Mouse (Mus musculus) spleen, adult 18-20 months (tissue): ENCODE measurements around the gene Asrgl1.

Experiments
- DNase-seq, 2 experiments: peaks; one replicate each; pipeline ENCODE4 v3.0.0; 2022; ENCODE audit warnings: mixed read lengths in 2 of 2

Gene Asrgl1

DNA sequence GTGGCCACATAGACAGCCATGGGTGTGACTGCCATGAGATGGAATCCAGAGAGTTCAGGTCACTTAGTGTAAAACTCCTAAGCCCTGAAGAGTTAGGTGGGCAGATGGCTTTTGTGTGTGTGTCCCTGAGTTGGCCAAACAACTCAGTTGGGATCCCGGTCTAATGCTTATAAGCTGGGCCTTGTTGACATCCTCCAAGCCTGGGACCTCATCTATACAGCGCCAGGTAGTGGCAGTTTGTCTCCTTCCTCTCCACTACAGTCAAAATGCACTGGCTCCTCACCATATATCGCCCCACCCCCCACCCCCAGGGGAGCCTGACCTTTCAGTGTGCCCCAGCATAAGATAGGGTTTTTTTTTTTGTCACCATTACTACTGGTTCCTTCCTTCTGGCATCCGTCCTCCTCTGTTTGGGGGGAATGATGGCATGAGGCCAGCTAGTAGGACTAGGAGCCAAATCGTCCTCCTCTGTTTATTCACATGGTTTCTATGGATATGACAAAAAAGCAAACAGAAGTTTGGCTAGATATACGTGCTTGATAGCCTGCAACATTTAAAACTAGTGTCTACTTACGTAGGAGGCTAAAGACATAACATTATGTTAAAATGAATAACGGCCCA, 65.6 kb downstream of the Asrgl1 start:
- no peak for DNase-seq

DNA sequence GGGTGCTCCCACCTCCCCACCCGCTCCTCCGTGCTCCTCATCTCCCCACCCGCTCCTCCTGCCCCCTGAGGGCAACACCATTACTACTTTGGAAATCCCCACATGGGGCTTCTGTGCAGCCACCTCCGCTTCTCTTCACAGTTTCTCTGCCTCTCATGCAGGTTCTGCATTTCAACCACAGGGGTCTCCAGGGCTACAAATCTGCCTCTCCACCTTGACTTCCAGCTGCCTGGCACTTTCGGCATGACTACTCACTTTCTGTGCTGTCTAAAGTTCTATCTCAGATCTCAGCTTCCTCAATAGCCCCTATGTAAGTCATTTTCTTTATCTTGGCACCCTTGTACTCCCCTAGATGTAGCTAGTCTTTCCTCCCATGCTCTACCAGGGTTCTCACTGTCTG, 68.1 kb downstream of the Asrgl1 start:
- DNase-seq, result peak; percentile 39 to 42

DNA sequence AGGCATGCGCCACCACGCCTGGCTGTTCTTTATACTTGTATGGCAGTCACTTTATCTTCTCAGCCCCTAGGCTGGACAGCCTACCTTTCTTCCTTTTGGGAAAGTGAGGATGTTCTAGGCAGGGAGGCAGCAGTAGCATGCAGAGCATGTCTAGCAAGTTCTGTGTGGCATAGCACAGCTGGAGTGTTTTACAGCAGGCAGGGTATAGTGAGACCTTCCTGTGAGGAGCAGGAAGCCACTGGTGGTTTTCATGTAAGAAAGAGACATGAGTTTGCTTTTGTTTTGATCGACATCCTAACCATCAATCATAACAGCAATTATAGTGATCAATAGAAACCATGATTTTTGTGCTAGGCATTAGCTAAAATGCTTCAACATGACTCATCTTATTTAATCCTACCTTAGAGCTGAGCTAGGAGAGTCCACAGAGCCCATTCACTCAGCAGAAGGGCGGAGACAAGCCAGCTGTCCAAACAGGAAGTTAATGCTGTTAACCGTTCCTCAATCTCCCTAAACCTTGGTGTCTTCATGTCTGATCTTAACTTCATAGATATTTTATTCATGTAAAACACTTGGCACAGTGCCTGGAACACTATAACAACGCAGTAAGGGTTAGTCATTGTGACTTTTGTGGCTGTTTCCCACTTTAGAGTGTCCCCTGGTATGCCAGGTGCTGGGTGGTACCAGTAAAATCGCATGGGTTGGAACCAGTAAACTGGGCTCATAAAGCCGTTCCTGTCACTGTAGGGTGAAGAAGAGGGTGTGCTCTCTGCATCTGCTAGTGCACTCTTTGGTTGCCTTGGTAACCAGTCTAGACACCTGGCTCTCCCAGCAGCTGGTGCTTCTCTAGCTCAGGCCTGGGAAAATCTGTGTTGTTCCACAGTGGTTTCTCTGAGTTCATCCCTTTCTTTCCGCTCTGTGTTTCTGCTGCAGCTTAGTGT, 69.5 kb downstream of the Asrgl1 start:
- no peak for DNase-seq

DNA sequence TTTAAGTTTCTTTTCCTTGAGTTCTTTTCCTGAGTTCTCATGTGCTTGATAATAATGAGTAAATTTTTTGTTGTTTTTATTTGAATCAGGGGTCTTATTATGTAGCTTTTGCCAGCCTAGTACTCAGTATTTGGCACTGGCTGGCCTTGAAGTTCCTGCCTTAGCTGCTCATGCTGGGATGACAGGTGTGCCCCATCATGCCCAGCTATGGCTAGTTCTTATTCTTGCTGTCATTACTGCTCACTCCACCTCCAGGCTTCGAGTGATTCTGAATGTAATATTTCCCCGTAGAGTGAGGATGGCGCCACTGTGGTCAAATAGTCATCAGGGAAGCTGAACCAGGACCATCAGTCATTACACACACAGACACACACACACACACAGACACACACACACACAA, 71.6 kb downstream of the Asrgl1 start:
- DNase-seq, result no peak

DNA sequence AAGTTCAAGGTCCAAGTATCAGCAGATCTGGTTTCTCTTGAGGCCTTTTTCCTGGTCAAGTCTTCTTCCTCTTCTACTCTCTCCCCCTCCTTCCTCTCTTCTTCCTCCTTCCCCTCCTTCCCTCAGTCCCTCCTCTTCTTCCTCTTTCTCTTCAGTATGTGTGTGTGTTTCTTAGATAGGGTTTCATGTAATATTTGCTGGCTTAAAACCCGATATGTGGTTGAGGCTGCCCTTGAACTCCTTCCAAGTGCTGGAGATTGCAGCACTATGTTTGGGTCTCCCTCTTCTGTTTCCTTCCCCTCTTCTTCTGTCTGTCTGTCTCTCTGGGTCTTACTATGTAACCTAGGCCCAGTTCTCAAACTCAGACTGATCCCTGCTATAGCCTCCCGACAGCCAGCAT, 72.6 kb downstream of the Asrgl1 start:
- DNase-seq, result no peak

DNA sequence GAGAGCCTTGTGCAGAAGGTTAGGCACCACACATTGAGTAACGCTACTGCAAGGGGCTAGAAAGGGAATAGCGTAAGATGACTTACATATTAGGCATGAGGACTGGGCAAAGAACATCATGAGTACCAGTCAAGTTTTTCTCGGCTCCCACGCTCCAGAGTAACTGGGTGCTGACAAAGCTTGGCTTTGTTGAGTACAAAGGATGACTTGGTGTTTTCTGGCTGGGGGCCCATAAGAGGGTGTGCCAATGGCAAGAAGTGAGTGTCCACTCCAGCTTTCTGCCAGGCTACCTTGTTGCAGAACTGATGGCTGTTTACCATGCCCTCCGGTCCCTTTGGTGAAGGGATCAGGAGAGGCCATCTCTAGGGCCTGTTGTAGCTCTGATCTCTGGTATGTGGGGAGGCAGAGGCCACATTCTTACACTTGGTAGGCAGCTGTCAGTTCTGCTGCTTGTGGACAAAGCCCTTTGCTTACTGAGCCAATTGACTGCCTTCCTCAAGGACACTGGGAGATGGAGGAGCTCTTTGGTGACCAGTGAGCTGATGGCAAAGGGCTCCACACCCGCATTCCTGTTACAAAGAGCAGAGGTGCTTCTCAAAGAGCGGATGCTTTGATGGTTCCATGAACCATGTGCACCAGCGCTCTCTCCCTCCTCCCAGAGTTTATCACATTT, 74.1 kb downstream of the Asrgl1 start:
- no peak for DNase-seq

DNA sequence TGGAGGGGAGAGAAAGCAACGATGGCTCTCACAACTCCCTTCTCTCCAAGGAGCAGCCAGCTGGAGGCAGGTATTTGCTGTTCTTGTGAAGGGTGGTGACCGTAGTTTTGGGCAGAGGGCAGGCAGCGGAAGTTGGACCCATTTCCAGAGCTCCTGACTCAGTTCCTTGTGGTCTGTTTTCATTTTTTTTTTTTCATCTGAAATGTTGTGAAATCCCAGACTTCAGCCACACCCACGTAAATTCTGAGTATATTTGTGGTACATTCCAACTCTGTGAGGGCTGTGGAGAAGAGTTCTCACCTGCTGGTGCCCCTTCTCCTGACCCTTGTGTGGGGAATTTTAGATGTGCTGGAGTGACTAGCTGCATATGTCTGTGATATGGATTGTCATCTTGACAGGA, 75.3 kb downstream of the Asrgl1 start:
- no peak for DNase-seq
